Mouse (Mus musculus): ENCODE data around the gene Hacd3.

The Hacd3 gene

DNA sequence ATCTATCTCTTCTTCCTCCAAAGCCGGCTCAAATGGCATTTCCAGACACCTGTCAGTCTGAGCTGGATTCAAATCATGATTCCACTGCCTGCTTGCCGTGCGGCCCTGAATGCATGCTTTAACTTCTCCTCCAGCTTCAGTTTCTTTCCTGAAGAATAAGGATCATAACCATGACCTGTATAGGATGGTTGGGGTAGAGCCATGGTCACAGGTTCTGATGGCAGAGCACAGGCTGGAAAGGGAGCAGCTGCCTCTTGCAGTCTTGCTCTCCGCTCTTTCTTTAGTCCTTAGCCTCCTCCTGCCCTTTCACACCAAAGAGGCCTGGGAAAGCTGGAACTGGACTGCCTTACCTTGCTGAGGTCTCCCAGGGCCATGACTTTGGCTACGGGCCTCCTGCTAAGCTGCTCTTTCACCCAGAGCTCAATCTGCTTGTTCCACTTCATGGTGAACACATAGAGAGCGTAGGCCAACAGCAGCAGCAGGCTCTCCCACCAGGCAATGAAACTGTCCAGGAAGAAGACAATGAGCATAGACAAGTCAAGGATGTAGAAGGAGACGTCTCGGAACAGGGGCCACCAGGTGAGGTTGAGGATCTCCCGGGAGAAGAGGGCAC is 73.9 kb downstream of the Hacd3 start:
- no peak for DNase-seq

- no peak for DNase-seq
Observed at GRCm38 (mm10) chr9:64943997-64944396, 77.5 kb downstream of the Hacd3 start.

- DNase-seq = no peak
Observed at GRCm38 (mm10) chr9:64941650-64942049, 79.8 kb downstream of the Hacd3 start.

- no peak for DNase-seq
Observed at GRCm38 (mm10) chr9:64940731-64941346, 80.7 kb downstream of the Hacd3 start.

- no peak for DNase-seq
Observed at GRCm38 (mm10) chr9:64939790-64940189, 81.7 kb downstream of the Hacd3 start.

GRCm38 (mm10) chr9:64939281-64939680 is 82.2 kb downstream of the Hacd3 start:
- no peak for DNase-seq

- DNase-seq = no peak
Observed at GRCm38 (mm10) chr9:64938535-64938934, 83.0 kb downstream of the Hacd3 start.

GRCm38 (mm10) chr9:64937491-64937890 is 84.0 kb downstream of the Hacd3 start:
- DNase-seq = no peak

All from cerebellum, postnatal 14 days (tissue).